Mouse (Mus musculus) kidney, adult 2 months (tissue): ENCODE results near the gene Fchsd2.

Experiments used
- CTCF ChIP-seq: fragments of 200-500 bp; conservative IDR thresholded peaks from 2 replicates; pipeline ENCODE4 v1.5.1; 2011; ENCODE audit warnings: low read depth, mild to moderate bottlenecking, control low read depth, low read length, moderate library complexity, mixed read lengths; ENCODE audit not compliant: insufficient read depth, insufficient read length
- POLR2A ChIP-seq: fragments of 200-500 bp; IDR thresholded peaks from one replicate; pipeline ENCODE4 v1.6.1; 2011; ENCODE audit warnings: low read depth, low read length, control low read depth

- TF ChIP-seq CTCF (no peak), POLR2A (no peak)
Measured at GRCm38 (mm10) chr7:101113410-101113809, 20.7 kb downstream of the Fchsd2 start.
